19 mouse cellular contexts compared by ENCODE assay signal in the genomic region with DNA sequence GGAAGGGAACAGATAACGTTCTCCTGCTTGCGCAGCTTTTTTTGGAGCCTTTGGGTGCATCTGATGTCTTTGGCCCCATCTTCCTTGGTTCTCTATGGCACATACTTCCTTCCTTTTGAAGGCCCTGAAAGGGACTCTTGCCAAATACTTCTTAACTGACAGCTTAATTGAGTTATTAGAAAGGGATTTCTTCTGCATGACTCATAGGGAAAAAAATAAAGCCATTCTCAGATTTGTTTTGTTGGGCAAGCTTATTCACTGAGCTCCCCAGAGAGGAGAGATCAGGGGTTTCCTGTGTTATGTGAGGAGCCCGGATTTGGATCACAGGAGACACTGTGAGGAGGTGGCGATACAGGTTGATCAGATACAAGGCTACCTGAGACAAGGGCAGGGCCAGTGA. TPM values are rescaled to one million over a fixed set of nuclear protein-coding genes. Genes with fewer than 3 reads are reported as not detected.
A peak's percentile ranks its signal among the peaks of the same experiment; 100 is the strongest.
DNase-seq lines count a peak whose midpoint lies in the region; ATAC-seq and TF ChIP-seq lines count a peak whose summit lies in the region.
"Had no signal": no experiment of that assay in that cellular context is flagged by ENCODE, and none has a peak within 500 bp of the region (broad histone marks: within the 10 kb centered on the region; RNA-seq: fewer than 3 reads in every experiment).

No protein-coding gene starts in this region.

- no peak for TF ChIP-seq CTCF in layer of hippocampus, adult 2 months (conservative IDR thresholded peaks at IDR 0.05)

- no peak overlapping the region for H3K4me2 ChIP-seq in forebrain, embryonic 14.5 days (ENCODE audit: low read length)
- H3K4me2 ChIP-seq in forebrain, embryonic 11.5 days (ENCODE audit: low read depth, low read length, severe bottlenecking) = no peak overlapping the region
- no peak overlapping the region for H3K4me2 ChIP-seq in lung, embryonic 16.5 days (ENCODE audit: low read depth, low read length)
- H3K4me2 ChIP-seq: heart, embryonic 15.5 days; hindbrain, embryonic 13.5 days; liver, embryonic 15.5 days; midbrain, embryonic 12.5 days had no signal

- WGBS in forebrain, embryonic 14.5 days = 49% methylated on average over 4 of the region's 4 CpGs
- 75% methylated on average over 4 of the region's 4 CpGs for WGBS in forebrain, embryonic 11.5 days
- WGBS in lung, embryonic 16.5 days = 72% methylated on average over 4 of the region's 4 CpGs

- H3K9ac ChIP-seq in forebrain, embryonic 14.5 days (ENCODE audit: low read length) = no peak overlapping the region
- no peak overlapping the region for H3K9ac ChIP-seq in forebrain, embryonic 11.5 days (ENCODE audit: low read length)
- no peak overlapping the region for H3K9ac ChIP-seq in lung, embryonic 16.5 days (ENCODE audit: low read length)
- H3K9ac ChIP-seq: forebrain, postnatal 0 days; heart, embryonic 15.5 days; hindbrain, embryonic 13.5 days; liver, embryonic 15.5 days; midbrain, embryonic 12.5 days had no signal

- H3K9me3 ChIP-seq in forebrain, embryonic 14.5 days (replicated peaks; ENCODE audit: control insufficient read depth, low read length) = no peaks in the 10 kb centered on the region
- H3K9me3 ChIP-seq in forebrain, embryonic 11.5 days (ENCODE audit: control insufficient read depth, low read length) = no peaks in the 10 kb centered on the region
- no peaks in the 10 kb centered on the region for H3K9me3 ChIP-seq in lung, embryonic 16.5 days (ENCODE audit: control insufficient read depth, low read length)
- H3K9me3 ChIP-seq: heart, embryonic 15.5 days; hindbrain, embryonic 13.5 days; liver, embryonic 15.5 days; midbrain, embryonic 12.5 days had no signal

- no peak for ATAC-seq in forebrain, embryonic 14.5 days
- no peak for ATAC-seq in forebrain, embryonic 11.5 days (replicated peaks; ENCODE audit: low FRiP score)
- peak; percentile 20; the same call in 1 of the 2 replicates for ATAC-seq in lung, embryonic 16.5 days (ENCODE audit: low read depth)
- ATAC-seq: forebrain, postnatal 0 days; intestine, embryonic 16.5 days had no signal

- H3K27me3 ChIP-seq in forebrain, embryonic 14.5 days (replicated peaks; ENCODE audit: control insufficient read depth, insufficient read depth, low read length) = no peaks in the 10 kb centered on the region
- H3K27me3 ChIP-seq in forebrain, embryonic 11.5 days (ENCODE audit: control insufficient read depth, insufficient read depth, low read length) = no peaks in the 10 kb centered on the region
- H3K27me3 ChIP-seq in lung, embryonic 16.5 days (ENCODE audit: control insufficient read depth, insufficient read depth, low read depth, low read length) = no peaks in the 10 kb centered on the region
- H3K27me3 ChIP-seq: heart, embryonic 15.5 days; hindbrain, embryonic 13.5 days; liver, embryonic 15.5 days; midbrain, embryonic 12.5 days had no signal

- no peaks in the 10 kb centered on the region for H3K36me3 ChIP-seq in forebrain, embryonic 14.5 days (ENCODE audit: control insufficient read depth, insufficient read depth, low read length)
- no peaks in the 10 kb centered on the region for H3K36me3 ChIP-seq in forebrain, embryonic 11.5 days (ENCODE audit: control insufficient read depth, insufficient read depth, low read length)
- no peaks in the 10 kb centered on the region for H3K36me3 ChIP-seq in lung, embryonic 16.5 days (ENCODE audit: control insufficient read depth, insufficient read depth, low read length)
- H3K36me3 ChIP-seq: heart, embryonic 15.5 days; hindbrain, embryonic 13.5 days; liver, embryonic 15.5 days; midbrain, embryonic 12.5 days had no signal

- peak; percentile 19 for DNase-seq in forebrain, embryonic 14.5 days (ENCODE audit: low spot score)
- DNase-seq in forebrain, embryonic 11.5 days (ENCODE audit: low spot score) = no peak
- no peak for DNase-seq in lung, postnatal 4 days
- DNase-seq in brain, adult 2 months (ENCODE audit: low read depth, low spot score) = peak; percentile 4
- peak; percentile 4 for DNase-seq in lung, postnatal 36 days
- no peak for DNase-seq in layer of hippocampus, postnatal 25 days (ENCODE audit: extremely low spot score in 1 of 2, low spot score in 1 of 2)
- DNase-seq in layer of hippocampus, adult 2 months (ENCODE audit: low spot score in 2 of 2) = no peak
- DNase-seq: adrenal gland, postnatal 25 days; forebrain, postnatal 0 days; gastrocnemius, postnatal 14 days; left cerebral cortex, postnatal 4 days; right cerebral cortex, postnatal 25 days; thymus, adult 18-20 months had no signal

- H3K27ac ChIP-seq in forebrain, embryonic 14.5 days (ENCODE audit: low read depth, low read length) = no peak overlapping the region
- no peak overlapping the region for H3K27ac ChIP-seq in forebrain, embryonic 11.5 days (ENCODE audit: low read depth, low read length)
- no peak overlapping the region for H3K27ac ChIP-seq in lung, embryonic 16.5 days (ENCODE audit: low read length)
- H3K27ac ChIP-seq in layer of hippocampus, adult 2 months = no peak overlapping the region
- H3K27ac ChIP-seq: heart, embryonic 15.5 days; hindbrain, embryonic 13.5 days; liver, embryonic 15.5 days; midbrain, embryonic 12.5 days had no signal

- no peak overlapping the region for H3K4me3 ChIP-seq in forebrain, embryonic 14.5 days (ENCODE audit: low read depth, low read length)
- H3K4me3 ChIP-seq in forebrain, embryonic 11.5 days (ENCODE audit: low read depth, low read length) = no peak overlapping the region
- no peak overlapping the region for H3K4me3 ChIP-seq in lung, embryonic 16.5 days (ENCODE audit: low read length)
- no peak overlapping the region for H3K4me3 ChIP-seq in layer of hippocampus, adult 2 months
- H3K4me3 ChIP-seq: heart, embryonic 15.5 days; hindbrain, embryonic 13.5 days; liver, embryonic 15.5 days; midbrain, embryonic 12.5 days had no signal

- H3K4me1 ChIP-seq in forebrain, embryonic 14.5 days (ENCODE audit: control insufficient read depth, insufficient read depth, low read length) = no peaks in the 10 kb centered on the region
- no peaks in the 10 kb centered on the region for H3K4me1 ChIP-seq in forebrain, embryonic 11.5 days (replicated peaks; ENCODE audit: control insufficient read depth, insufficient read depth, low read length)
- H3K4me1 ChIP-seq in lung, embryonic 16.5 days (replicated peaks; ENCODE audit: control insufficient read depth, insufficient read depth, low read length) = peaks cover 7% of the 10 kb centered on the region
- H3K4me1 ChIP-seq: heart, embryonic 15.5 days; hindbrain, embryonic 13.5 days; liver, embryonic 15.5 days had no signal

RNA-seq across cellular contexts. Expression of a gene that starts 40.4 kb away (rescaled TPM):
- polyA plus RNA-seq in forebrain, embryonic 14.5 days (2014; fragmentation: Nextera tagmentation; extraction: Ambion mirVana) = 2.2 and 2.3 TPM in 2 replicates
- 5.5 and 6.0 TPM in 2 replicates for polyA plus RNA-seq in forebrain, embryonic 11.5 days (2014; fragmentation: Nextera tagmentation; extraction: Ambion mirVana)
- 24.2 and 26.4 TPM in 2 replicates for polyA plus RNA-seq in lung, embryonic 16.5 days (2015; fragmentation: Nextera tagmentation; extraction: Ambion mirVana)
- 1 to 10 TPM in 1 of 2 experiments, under 1 TPM in 1; 0.94 to 1.7 TPM for total RNA-seq in layer of hippocampus, postnatal 25 days (2021)
- 1 to 10 TPM; 1.5 to 2.2 TPM for total RNA-seq in layer of hippocampus, adult 2 months (2021)

Comparison
In these comparisons a context has a peak if more than half of its experiments do, and no peak if none do; other contexts are left out.
1. DNase-seq: peak in forebrain, embryonic 14.5 days (single experiment), brain, adult 2 months (single experiment) and lung, postnatal 36 days (single experiment); none in forebrain, embryonic 11.5 days (single experiment), lung, postnatal 4 days (0 of 2), layer of hippocampus, postnatal 25 days (0 of 2) and layer of hippocampus, adult 2 months (0 of 2).